Mouse (Mus musculus) neural tube, embryonic 11.5 days (tissue): ENCODE measurements at regions not wholly inside any gene's neighbourhood (a gene's known extent, or its start where the extent isn't known, plus 50 kb on each side); places are given as distances from the start of the nearest gene placed in this dataset.

Source experiments
- ATAC-seq: fragments of 200-750 bp; cut with Nextera tagmentation; 2 replicates; pipeline ENCODE4 v1.8.0; 2017; ENCODE audit warnings: moderate number of reproducible peaks, mild to moderate bottlenecking, moderate TSS enrichment, moderate library complexity; ENCODE audit not compliant: insufficient read depth, low FRiP score, low TSS enrichment
- DNase-seq: peaks from one replicate; pipeline ENCODE4 v3.0.0-alpha.2; 2015; ENCODE audit warnings: low spot score
- H3K27ac ChIP-seq: fragments of 300-500 bp; sonication (generic); 2 replicates; pipeline ENCODE4 v1.5.1; 2014; ENCODE audit warnings: low read depth, mild to moderate bottlenecking, low read length
- H3K27me3 ChIP-seq: fragments of 300-500 bp; sonication (generic); 2 replicates; pipeline ENCODE4 v1.6.1; 2014; ENCODE audit warnings: mild to moderate bottlenecking, low read length, mixed read lengths; ENCODE audit not compliant: control insufficient read depth, insufficient read depth
- H3K36me3 ChIP-seq: fragments of 300-500 bp; sonication (generic); 2 replicates; pipeline ENCODE4 v1.6.1; 2014; ENCODE audit warnings: mild to moderate bottlenecking, low read length, moderate library complexity, mixed read lengths; ENCODE audit not compliant: control insufficient read depth, insufficient read depth
- H3K4me1 ChIP-seq: fragments of 300-500 bp; sonication (generic); 2 replicates; pipeline ENCODE4 v1.6.1; 2014; ENCODE audit warnings: low read length, mixed read lengths; ENCODE audit not compliant: control insufficient read depth, insufficient read depth
- H3K4me2 ChIP-seq: fragments of 300-500 bp; sonication (generic); 2 replicates; pipeline ENCODE4 v1.6.1; 2014; ENCODE audit warnings: low read depth, mild to moderate bottlenecking, moderate library complexity
- H3K4me3 ChIP-seq: fragments of 300-500 bp; sonication (generic); 2 replicates; pipeline ENCODE4 v1.5.1; 2014; ENCODE audit warnings: low read depth, low read length
- H3K9ac ChIP-seq: fragments of 300-500 bp; sonication (generic); 2 replicates; pipeline ENCODE4 v1.6.1; 2014; ENCODE audit warnings: mild to moderate bottlenecking, low read length
- H3K9me3 ChIP-seq: fragments of 300-500 bp; sonication (generic); 2 replicates; pipeline ENCODE4 v1.6.1; 2016; ENCODE audit warnings: low read length; ENCODE audit not compliant: control insufficient read depth
- WGBS: fragments of 180-500 bp; shearing (Covaris S2); extraction: QIAGEN DNeasy Blood & Tissue Kit; methylation state at CpG from one replicate; pipeline ENCODE4 v1.1.7; 2014; 5-methylcytosine and 5-hydroxymethylcytosine counted together

DNA sequence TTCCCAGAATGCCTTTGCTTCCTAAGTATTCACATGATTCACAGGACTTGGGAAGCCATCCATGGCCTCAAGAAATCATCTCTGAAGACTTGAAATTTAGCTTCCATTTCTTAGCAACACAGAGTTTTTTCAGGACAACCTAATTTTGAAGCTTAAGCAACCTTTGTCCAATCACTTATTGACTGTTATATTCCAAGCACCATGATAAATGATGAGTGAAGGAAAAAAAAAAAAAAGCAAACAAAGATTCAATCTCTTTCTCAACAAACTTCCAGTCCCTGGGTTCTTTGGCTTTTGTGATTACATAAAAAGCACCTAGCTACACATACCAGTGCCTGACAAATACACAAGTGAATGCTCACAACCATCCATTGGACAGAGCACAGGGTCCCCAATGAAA is 169.4 kb upstream of the Lpp start:
- no peaks in the 10 kb centered on the region for H3K36me3 ChIP-seq
- no peaks in the 10 kb centered on the region for H3K9me3 ChIP-seq
- no peak overlapping the region for H3K27ac ChIP-seq
- ATAC-seq: no peak
- no peak for DNase-seq
- H3K9ac ChIP-seq: no peak overlapping the region
- H3K4me2 ChIP-seq: no peak overlapping the region
- H3K27me3 ChIP-seq: no peaks in the 10 kb centered on the region
- no peak overlapping the region for H3K4me3 ChIP-seq
- no peaks in the 10 kb centered on the region; the same call in 1 of the 2 replicates for H3K4me1 ChIP-seq

DNA sequence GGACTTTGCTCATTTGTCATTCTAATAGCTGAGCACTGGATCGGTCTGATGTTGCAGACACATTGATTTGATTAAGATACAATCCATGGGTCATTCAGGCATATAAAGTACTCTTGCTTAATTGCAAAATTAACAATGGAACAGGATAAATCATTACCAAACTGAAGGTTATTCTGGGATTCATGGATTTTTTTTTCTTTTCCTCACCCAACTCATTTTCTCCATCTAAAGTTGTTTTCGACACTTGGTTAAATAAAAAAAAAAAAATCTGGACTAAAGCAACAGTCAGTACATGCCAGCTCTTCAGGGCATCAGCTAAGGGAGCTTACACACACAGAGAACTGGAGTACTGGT is 169.8 kb upstream of the Lpp start:
- no peak for ATAC-seq
- no peaks in the 10 kb centered on the region for H3K36me3 ChIP-seq
- no peak overlapping the region for H3K27ac ChIP-seq
- no peak overlapping the region for H3K9ac ChIP-seq
- H3K4me2 ChIP-seq: no peak overlapping the region
- no peak for DNase-seq
- H3K9me3 ChIP-seq: no peaks in the 10 kb centered on the region
- whole genome bisulfite sequencing: 72% methylated on average over 2 of the region's 2 CpGs
- H3K4me3 ChIP-seq: no peak overlapping the region
- no peaks in the 10 kb centered on the region for H3K27me3 ChIP-seq
- H3K4me1 ChIP-seq: no peaks in the 10 kb centered on the region

DNA sequence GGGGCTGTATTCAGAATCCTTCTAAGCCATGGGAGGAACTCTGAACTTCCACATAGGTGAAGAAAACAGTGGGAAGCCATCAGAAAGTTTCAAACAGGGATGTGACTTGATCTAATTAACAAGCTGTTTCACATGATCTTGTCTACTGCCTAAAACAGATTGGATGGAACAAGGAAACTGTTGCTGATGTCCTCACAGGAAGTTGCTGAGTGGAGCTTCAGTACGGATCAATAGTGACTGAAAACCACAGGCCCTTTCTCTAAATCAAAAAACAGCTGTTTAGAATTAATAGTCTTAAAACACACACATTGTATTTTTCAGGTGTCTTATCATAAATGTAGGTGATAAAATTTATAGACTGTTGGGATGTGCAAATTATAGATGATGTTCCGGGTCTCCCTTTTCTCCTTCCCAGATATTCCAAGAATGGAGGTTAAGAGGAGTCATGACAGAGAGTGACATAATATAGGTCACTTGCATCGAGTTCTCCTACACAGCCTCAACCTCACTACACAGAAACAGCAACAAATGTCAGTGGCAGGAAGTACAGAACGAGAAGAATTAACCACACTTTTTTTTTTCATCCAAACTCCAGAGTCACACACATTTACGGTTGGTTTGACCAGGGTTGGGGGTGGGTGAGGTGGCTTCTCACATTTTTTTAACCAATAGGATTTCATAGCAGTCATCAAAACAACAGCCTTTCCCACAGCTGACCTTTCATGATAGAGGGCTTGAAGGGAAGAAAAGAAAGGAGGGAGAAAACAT is 170.4 kb upstream of the Lpp start:
- Histone ChIP-seq H3K27me3 (no peaks in the 10 kb centered on the region), H3K27ac (no peak overlapping the region), H3K4me2 (no peak overlapping the region), H3K4me3 (no peak overlapping the region), H3K9ac (no peak overlapping the region), H3K36me3 (no peaks in the 10 kb centered on the region), H3K9me3 (no peaks in the 10 kb centered on the region), H3K4me1 (no peaks in the 10 kb centered on the region)
- no peak for ATAC-seq
- DNase-seq: no peak
- 83% methylated on average over 5 of the region's 5 CpGs for WGBS

DNA sequence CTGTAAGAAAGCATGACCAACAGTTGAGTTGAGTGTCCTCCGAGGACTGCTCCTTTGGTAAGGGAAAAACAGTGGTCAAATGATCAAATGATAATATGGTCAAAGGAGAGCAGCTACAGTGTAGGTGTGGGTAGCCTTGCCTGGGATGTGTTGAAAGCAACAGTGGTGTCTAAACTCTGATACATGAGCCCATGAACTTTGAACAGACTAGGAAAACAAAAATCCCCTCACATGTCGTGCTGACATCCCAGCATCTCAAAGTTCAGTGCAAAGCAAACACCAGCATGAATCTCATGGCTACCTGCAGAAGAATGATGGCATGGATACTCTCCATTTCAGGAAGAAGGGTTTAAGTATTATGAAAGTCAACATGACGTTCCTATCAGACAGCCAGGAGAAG is 171.3 kb upstream of the Lpp start:
- H3K27ac ChIP-seq: no peak overlapping the region
- no peak overlapping the region for H3K4me3 ChIP-seq
- no peak overlapping the region for H3K4me2 ChIP-seq
- H3K27me3 ChIP-seq: no peaks in the 10 kb centered on the region
- DNase-seq: no peak
- H3K9ac ChIP-seq: no peak overlapping the region
- H3K9me3 ChIP-seq: no peaks in the 10 kb centered on the region
- ATAC-seq: no peak
- H3K4me1 ChIP-seq: no peaks in the 10 kb centered on the region
- 83% methylated on average over 3 of the region's 3 CpGs for WGBS
- no peaks in the 10 kb centered on the region for H3K36me3 ChIP-seq

DNA sequence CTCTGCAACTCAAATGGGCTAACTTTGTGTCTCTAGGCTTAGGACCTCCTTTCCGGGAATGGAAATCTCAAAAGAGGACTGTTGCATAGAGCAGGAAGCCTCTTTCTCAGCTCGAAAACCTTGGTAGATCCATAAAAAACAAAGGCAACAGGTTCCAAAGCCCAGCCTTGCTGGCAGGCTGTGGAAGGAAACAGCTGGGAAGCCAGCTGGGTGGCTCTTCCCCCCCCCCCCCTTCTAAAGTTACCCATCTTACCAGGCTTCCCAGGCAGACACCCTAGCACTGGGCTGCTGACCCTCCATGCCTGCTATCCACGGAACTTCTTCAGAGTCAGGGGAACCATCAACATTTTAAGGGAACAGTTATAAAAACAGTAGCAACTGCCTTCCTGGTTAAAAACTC is 172.7 kb upstream of the Lpp start:
- ATAC-seq (no peak), DNase-seq (no peak)
- no peak overlapping the region for H3K4me3 ChIP-seq
- no peaks in the 10 kb centered on the region for H3K27me3 ChIP-seq
- no peak overlapping the region for H3K9ac ChIP-seq
- no peak overlapping the region for H3K4me2 ChIP-seq
- no peaks in the 10 kb centered on the region for H3K9me3 ChIP-seq
- H3K4me1 ChIP-seq: no peaks in the 10 kb centered on the region
- whole genome bisulfite sequencing: 82% methylated on average over 3 of the region's 3 CpGs
- H3K27ac ChIP-seq: no peak overlapping the region
- H3K36me3 ChIP-seq: no peaks in the 10 kb centered on the region

DNA sequence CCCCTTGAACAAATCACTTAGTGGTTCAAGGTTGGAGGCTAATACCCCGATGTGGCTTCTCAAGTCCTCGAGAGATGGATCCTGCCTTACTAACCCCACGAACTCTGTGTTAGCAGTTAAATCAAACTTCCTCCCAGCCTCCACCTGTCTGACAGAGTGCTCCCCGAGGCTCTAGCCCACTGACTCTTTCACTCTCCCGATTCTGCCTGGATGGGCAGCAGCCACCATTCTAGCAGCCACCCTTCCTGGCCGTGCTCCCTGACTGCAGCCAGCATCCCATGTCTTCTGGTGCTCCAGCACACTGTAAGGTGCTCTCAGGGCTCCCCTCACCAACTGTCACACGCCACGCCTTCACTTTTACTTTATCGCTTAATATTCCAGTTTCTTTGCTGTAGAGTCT is 173.6 kb upstream of the Lpp start:
- no peak overlapping the region for H3K4me2 ChIP-seq
- no peak overlapping the region for H3K4me3 ChIP-seq
- H3K4me1 ChIP-seq: no peaks in the 10 kb centered on the region
- DNase-seq (no peak), ATAC-seq (no peak)
- no peaks in the 10 kb centered on the region for H3K36me3 ChIP-seq
- no peak overlapping the region for H3K27ac ChIP-seq
- no peaks in the 10 kb centered on the region for H3K9me3 ChIP-seq
- no peak overlapping the region for H3K9ac ChIP-seq
- H3K27me3 ChIP-seq: no peaks in the 10 kb centered on the region
- 89% methylated on average over 9 of the region's 9 CpGs for WGBS

DNA sequence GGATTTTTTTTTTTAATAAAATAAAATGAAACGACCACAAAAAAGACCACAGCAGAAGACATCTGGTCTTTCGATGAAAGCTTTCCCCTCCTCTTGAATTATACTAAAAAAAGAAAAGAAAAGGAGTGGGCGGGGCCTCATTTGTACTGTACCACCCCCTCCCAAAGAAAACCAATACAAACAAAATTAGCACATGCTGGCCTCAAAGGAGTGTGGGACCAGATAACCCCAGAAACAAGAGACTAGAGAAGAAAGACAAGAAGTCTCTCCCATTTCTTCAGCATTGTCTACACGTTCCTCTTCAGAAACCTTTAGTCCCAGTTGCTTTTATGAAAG is 174.5 kb upstream of the Lpp start:
- no peak overlapping the region for H3K9ac ChIP-seq
- no peaks in the 10 kb centered on the region for H3K4me1 ChIP-seq
- H3K36me3 ChIP-seq: no peaks in the 10 kb centered on the region
- H3K27me3 ChIP-seq: no peaks in the 10 kb centered on the region
- H3K4me2 ChIP-seq: no peak overlapping the region
- ATAC-seq: no peak
- DNase-seq: no peak
- H3K27ac ChIP-seq: no peak overlapping the region
- no peak overlapping the region for H3K4me3 ChIP-seq
- H3K9me3 ChIP-seq: no peaks in the 10 kb centered on the region
- WGBS: 44% methylated on average over 4 of the region's 4 CpGs

DNA sequence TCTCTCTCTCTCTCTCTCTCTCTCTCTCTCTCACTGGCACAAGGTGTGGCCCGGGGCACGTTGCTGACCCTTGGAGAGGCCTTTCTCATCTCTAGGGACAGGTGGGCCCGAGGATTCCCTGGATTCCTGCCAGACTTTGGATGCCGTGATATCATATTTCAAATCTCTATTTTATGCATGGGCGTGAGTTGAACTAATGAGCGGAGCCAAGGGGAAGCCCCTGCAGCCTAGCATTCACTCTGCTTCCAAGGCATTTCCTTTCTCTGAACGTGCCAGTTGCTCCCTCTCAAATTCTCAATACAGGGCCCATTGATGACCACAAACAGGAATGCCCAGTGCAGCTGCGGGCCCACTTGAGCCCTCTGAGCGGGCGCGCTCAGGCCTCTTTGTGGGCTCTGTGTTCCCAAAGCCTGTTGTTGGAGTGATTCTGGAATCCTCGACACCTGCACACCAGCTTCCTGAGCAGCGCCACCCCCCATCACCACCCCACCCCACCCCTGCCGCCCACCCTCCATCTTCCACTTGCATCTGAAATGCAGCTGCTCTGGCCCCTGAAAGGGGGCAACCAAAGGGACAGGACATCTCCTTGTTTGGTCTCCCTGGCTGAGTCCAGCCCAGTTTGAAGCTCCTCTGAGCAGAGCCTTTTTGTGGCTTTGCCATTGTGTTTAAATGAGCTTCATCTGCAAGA is 175.0 kb upstream of the Lpp start:
- no peak for ATAC-seq
- H3K27ac ChIP-seq: no peak overlapping the region
- DNase-seq: peak; percentile 25
- 44% methylated on average over 14 of the region's 14 CpGs for WGBS
- H3K9ac ChIP-seq: no peak overlapping the region
- H3K4me1 ChIP-seq: no peaks in the 10 kb centered on the region
- no peaks in the 10 kb centered on the region for H3K36me3 ChIP-seq
- no peaks in the 10 kb centered on the region for H3K9me3 ChIP-seq
- no peak overlapping the region for H3K4me3 ChIP-seq
- H3K4me2 ChIP-seq: no peak overlapping the region
- no peaks in the 10 kb centered on the region for H3K27me3 ChIP-seq

DNA sequence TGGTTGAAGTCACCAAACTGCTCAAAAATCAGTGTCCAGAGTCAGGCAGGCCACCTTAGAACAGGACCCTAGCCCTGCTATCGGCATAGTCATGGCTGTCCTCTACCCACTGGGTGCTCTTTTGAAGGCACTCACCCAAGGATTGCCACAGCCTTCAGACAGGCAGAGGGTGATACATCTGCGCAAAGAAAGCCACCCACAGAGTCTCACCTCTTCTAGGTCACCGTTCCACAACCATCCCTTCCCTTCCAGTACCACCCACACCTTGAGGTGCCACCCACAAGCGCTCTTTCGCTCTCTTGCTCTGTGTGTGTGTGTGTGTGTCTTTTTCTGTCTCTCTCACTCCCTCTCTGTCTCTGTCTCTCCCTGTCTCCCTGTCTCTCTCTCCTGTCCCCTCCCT is 176.5 kb upstream of the Lpp start:
- no peaks in the 10 kb centered on the region for H3K27me3 ChIP-seq
- H3K4me3 ChIP-seq: no peak overlapping the region
- DNase-seq: no peak
- H3K36me3 ChIP-seq: no peaks in the 10 kb centered on the region
- H3K4me2 ChIP-seq: no peak overlapping the region
- H3K27ac ChIP-seq: no peak overlapping the region
- WGBS: 91% methylated on average over 5 of the region's 5 CpGs
- ATAC-seq: no peak
- no peaks in the 10 kb centered on the region for H3K9me3 ChIP-seq
- no peaks in the 10 kb centered on the region for H3K4me1 ChIP-seq
- no peak overlapping the region for H3K9ac ChIP-seq
